Mouse (Mus musculus): ENCODE measurements at regions not wholly inside any gene's neighbourhood (a gene's known extent, or its start where the extent isn't known, plus 50 kb on each side); places are given as distances from the start of the nearest gene placed in this dataset.

DNA sequence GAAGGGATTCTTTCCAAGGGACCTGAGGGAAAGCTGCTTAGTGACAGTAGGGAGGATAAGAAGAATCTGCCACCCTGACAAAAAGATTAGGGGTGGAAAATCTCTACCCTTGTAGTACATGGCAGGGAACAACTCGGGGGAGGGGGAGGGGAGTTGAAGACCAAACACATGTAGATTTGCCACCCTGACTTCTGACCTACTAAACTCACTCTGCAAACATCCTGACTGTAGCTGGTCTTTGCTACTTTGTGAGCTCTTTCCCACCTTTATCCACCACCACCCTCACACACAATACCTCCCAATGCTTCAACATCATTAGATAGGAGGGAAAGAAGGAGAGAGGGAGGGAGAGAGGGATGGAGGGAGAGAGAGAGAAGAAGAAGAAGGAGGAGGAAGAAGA is 140.4 kb upstream of the BC052040 start:
- DNase-seq (ENCODE audit: extremely low spot score): no peak

DNA sequence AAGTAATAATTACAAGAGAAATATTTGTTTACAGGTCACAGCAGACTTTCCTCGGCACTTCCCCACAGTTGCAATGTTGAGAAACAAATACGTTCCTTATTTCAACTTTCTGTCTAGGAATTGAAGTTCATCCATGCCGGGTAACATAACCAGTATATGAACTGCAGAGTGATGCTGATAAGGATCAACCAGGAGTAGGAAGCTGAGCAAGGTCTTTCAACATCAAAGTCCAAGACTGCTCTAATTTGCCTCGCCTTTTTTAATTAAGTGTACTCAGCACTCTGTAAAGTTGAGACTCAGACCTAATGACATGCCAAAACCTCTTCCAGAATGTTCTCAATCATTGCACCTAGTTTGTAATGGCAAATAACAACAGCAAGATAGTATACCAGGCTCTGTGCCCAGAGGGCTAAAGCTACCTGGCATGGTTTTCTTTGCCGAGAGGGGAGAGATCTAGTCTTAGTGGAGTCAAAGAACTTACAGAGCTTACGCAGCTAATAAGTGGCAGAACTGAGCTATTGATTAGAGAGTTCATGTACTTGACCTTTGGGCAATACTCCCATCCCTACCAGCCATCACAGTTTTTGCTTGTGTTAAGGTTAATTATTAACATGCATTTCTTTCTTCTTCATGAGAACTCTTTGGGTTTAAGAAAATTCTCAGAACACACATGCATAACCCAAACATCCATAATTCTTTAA is 131.6 kb upstream of the BC052040 start:
- DNase-seq (ENCODE audit: extremely low spot score): no peak

GRCm38 (mm10) chr2:115455593-115455992 is 125.9 kb upstream of the BC052040 start:
- no peak for DNase-seq (ENCODE audit: extremely low spot score)

GRCm38 (mm10) chr2:115456372-115457022 is 125.0 kb upstream of the BC052040 start:
- no peak for DNase-seq (ENCODE audit: extremely low spot score)

DNA sequence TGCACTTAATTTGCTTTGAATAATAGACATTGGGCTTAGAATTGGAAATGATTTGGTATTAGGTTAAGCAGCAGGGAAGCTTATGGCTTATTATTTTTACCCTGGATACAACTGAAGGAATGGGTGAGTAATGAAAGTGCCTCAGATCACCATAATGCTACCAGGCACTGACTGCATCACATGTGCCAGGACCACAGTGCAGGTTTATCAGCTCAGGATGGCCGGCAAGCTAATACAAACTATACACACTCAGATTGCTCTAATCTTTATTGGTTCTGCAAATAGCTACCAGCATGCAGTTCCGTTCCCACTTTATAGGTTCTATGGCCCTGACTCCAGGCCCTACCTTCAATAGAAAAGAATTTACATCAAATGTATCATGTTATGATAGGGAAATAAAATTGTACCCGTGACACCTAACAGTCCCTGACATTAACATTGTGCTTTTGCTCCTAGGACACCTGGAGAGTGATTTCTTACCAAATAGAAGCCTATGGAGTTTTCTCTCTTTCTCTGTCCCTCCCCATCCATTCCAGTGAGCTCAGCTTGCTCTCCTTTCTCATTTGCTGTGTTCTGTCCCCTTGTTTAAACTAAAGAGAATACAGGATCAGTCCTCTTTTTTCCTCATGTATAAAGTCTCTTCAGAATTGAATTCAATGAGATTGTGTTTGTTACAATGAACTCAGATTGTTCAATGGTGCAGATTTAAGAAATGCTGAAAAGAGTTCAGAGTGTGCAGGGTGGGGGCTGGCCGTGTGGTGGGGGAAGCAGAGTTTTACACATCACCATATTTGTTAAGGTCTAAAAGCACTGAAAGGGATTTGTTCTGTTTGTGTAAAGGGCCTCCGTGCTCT is 121.3 kb upstream of the BC052040 start:
- no peak for DNase-seq (ENCODE audit: extremely low spot score)

DNA sequence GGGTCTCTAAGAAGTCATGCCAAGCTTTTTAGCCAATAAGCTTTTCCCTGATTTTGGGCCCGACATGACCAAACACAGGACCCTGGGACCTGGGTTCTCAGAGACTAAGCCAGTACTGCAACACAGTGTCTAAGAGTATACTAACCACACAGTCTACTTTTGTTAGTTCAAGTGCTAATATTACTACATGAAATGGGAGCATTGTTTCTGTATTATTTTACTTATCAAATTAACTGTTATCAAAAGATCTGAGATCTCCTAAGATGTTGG is 120.7 kb upstream of the BC052040 start:
- no peak for DNase-seq (ENCODE audit: extremely low spot score)

DNA sequence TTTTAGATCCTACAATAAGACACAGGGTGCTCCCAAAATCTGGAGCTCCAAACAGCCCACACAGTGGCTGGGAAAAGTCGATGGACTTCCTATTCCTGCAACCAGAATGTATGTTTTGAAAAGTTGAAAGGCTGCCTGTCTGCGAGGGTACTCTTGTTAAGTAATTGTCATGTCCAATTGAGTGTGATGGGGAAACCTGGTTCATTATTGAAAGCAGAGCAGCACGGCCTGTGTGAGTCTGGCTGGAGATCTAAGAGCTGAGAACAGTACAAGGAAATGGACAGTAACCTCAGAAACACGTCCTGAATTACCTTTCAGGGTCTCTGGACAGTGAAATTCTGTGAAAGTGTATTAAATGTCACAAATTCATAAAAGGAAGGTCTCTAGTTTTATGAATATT is 115.3 kb upstream of the BC052040 start:
- no peak for DNase-seq (ENCODE audit: extremely low spot score)

DNA sequence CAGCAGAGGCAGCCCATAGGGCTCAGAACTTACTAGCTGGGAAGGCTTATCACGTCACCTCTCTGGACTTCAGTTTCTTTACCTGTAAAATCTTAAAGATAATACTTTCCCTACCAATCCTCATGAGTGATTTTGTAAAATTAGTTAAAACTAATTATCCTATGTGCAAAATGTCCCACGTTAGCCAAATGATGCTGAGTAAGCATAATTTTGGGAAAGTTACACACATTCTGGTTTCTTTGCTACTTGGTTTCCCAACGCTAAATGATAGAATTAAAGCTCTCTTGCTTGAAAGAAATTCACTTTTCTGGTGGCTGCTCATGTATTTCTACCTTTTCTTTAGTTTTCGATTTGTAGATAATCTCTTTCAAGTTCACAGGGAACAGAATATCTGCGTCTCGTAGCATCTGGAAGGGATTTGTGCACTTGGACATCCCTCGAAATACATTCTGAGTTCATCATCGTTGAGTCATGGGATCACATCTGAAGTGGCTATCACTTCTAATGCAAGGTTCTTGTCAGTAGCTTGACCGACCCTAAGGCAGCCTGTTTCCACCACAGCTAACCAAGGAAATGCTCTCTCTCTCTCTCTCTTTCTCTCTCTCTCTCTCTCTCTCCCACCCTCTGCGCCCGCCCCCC is 114.3 kb upstream of the BC052040 start:
- no peak for DNase-seq (ENCODE audit: extremely low spot score)

DNA sequence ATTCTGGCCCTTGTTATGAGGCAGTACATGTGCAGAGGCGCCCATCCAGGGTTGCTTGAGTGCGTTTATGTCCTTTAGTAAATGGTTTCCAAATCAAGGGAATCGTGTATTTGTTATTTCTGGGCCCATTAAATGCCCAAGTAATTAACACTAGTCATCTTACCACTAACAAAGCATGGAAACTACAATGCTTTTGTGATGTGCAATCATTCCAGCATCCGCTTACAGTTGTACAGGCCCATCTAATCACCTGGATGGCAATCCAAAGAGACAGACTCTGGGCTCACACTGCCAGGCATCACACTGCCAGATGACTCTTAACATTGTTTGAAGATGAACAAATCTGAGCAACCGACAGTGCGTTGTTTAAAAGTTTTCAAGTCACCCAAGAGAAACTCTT is 113.6 kb upstream of the BC052040 start:
- no peak for DNase-seq (ENCODE audit: extremely low spot score)

DNA sequence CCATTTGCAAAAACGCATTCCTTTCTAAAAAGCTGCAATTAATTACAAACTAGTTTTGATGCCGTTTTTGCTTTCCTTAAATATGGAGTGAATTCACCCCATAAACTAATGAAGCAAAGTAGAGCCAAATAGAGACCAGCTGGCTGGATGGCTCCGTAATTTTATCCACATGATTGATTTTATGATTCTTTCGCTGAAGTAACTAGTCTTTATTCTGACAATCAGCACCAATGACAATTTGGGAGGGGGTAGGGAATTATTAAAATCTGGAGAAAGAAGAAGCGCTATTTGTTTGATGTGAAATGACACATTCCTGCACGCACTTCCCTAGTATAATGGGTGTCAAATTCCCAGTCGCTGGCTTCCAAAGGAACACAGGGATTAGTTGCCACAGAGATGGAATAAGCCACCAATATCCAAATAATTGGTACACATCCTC is 113.0 kb upstream of the BC052040 start:
- no peak for DNase-seq (ENCODE audit: extremely low spot score)

DNA sequence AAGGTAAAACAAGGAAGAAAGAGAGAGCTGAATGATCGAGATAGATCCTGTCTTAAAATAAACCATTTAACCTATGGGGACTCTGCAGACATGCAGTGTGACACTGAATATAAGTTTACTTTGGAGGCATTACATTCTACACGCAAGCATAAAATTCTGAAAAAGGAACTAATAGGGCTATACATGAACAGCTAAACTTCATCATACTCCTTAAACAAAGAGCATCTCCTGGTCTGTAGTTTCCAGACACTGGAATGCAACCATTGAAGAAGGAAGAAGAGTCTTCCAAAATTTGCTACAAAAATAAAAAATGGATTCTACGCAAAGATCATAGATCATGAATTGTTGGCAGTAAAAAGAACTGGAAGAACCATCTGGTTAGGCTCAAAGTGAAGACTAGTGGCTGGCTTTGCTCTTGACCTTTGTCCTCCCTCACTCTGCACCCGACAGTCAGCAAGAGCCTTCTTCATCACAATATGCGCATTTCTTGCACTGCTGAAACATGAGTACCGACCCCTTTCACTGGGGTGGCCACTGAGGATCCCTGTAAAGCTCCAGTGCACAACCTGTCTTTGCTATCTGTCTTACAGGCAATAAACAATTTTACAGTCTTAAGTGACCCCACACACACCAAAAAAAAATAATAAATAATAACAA is 112.2 kb upstream of the BC052040 start:
- DNase-seq (ENCODE audit: extremely low spot score): no peak

GRCm38 (mm10) chr2:115472393-115472792 is 109.1 kb upstream of the BC052040 start:
- no peak for DNase-seq (ENCODE audit: extremely low spot score)

DNA sequence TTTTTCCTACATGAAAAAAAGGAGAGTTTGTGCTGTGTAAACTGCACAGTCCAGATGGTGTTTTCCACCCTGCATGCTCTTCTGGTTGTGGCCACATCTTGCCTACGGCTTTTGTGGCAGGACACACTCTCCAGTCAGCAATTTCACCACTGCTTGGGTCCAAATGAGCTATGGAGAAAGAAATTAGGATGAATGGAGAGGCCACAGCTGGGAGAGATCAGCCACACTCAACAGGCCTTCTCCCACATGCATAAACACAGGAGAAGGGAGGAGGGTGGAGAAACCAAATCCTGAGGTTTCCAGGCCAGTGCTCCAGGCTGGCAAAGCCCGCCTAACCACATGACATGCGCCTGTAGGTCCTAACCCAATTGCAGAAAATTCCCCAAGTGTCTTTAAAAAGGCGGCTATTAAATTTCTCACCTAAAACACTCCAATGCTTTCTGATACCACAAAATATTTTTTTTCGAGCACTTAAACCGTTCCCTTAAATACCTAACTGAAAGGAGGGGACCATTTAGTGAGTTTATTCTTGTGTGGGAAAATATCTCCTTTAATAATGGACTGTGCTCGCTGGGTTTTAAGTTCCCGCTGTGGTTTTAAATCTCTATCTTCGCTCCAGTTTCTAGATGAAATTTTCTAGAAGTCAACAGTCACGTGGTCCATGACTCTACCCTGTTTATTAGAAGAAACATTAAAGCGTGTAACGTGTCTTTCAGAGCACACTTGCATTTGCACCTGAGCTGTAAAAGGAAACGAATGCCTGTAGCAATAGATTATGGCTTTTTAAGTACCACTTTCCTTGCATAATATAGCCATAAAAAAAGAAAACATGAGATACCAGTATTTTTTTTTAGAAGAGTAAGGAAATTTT is 97.9 kb upstream of the BC052040 start:
- DNase-seq (ENCODE audit: extremely low spot score): peak; percentile 25

DNA sequence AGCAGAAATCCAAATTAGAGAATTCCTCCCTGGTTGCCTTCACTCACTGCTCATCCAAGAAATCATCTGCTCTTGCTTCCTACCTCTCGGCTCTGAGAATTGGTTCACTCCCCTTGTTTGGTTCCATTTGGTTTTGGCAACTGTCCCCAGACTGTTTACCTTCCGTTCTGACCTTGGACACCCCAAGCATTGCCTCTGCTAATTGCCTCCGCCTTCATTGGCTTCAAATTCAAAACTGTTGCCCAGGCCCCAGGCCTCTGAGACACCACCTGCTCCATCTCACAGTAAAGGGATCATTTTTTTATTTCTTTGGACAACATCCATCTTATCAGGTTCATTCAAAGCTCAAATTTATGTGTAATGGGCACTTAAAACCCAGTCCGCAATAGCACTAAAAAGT is 93.1 kb upstream of the BC052040 start:
- DNase-seq (ENCODE audit: extremely low spot score): no peak

DNA sequence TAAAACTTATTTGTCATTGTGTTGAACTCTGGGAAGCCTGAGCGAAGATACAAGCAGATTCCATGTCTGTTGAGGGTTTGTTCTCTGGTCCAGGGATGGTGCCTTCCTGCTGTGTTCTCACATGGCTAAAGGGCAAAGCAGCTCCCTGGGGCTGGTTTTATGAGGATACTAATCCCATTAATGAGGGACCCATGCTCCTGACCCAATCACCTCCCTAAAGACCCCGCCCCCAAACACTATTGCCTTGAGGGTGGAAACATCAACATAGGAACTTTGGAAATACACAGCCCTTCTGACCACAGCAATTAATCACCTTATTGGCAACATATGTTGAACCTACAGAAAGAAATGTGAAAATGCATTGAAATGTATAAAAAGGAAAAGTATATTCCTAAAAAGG is 88.5 kb upstream of the BC052040 start:
- DNase-seq (ENCODE audit: extremely low spot score): no peak

DNA sequence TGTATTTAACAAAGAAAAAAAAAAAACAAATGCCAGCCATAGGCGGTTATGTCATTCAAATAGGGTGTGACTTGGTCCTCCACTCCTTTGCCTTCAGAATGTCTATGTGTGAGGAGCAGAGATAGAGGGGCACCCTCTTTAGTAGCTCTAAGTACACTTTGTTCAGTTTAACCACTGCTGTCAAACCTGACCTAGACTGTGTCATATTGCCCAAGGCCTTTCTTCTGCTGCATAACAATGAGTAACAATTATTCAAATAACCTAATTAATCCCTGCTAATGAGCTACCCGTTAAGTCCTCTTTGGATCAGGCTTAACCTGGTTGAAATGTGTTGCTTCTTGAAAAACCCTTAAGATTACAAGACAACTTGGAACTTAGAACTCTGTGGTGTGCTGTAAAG is 81.6 kb upstream of the BC052040 start:
- no peak for DNase-seq (ENCODE audit: extremely low spot score)

DNA sequence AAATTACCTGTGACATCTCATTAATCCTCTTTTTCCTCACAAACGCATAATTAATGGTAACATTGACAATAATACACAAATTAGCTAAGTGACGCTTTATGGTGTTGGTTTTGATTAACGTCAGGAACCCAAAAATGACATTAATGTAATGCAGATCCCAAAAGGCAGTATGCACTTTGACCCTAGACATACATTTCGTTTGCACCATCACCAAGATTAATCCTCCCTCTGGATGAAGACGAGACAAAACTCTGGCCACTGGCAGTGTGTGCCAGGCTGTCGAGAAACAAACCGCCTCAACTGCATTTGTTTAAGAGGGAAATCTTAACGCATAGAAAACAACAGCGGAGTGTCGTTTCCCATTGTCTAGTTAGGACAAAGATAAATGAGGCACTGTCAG is 72.0 kb upstream of the BC052040 start:
- peak; percentile 33 for DNase-seq (ENCODE audit: extremely low spot score)

DNA sequence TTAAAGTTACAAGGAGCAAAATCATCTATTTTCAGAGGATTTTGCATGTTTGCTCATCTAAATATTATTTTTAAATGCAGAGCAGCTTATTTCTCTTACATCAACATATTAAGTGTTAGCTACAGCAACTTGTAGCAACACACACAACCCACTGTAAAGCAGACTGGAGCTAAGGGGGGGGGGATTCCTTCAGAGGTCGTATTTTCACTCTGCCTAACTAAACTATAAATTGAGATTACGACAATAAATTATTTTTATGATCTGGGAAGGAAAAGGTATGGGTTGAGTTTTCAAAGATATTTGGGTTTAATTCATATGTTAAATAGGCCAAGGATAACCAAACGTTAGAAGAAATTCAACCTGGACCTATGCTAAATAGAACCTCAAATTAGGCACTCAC is 70.4 kb upstream of the BC052040 start:
- no peak for DNase-seq (ENCODE audit: extremely low spot score)

DNA sequence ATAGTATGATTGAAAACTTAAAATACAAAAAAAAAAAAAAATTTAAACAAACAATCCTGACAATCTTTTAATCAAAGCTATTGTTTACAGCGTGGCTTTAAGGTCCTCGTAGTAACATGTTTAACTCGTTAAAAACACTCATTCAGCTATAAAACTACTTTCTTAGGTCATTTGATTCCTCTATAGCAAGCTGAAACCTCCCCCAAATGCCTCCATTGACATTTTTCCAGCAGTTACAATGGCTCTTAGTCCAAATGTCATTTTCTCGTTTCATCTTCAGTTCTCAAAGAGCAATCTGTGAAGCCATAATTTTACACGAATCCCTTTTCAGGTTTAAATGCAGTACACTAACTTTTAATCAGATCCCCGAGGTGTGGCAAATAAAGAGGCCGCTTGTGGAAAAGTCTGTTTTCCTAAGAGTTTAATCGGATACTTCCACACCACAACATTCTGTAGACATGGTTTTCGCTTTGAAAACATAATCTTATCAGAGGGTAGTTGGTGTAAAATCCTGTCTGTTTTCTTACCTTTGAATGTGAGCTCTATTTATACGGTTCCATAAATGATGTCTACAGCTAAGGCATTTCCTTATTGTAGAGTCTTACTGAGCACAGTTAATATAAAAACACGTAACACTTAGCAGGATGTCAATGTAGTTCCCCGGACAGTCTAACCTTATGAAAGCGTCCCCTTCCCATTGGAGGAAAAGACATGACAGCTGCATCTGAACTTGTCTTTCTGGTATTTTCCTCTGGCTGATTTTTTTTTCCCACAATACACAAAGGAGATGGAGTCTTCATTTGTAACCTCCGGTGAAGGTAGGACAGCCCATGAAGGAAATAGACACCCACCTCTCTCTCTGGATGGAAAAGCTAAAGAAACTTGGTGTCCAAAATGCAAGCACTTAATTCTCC is 69.6 kb upstream of the BC052040 start:
- no peak for DNase-seq (ENCODE audit: extremely low spot score)

- DNase-seq (ENCODE audit: extremely low spot score): no peak
Measured at GRCm38 (mm10) chr2:115512891-115513290, 68.6 kb upstream of the BC052040 start.
